Mouse (Mus musculus): ENCODE results near the gene Olfr1472. TPM values are rescaled to one million over a fixed set of nuclear protein-coding genes. Genes with fewer than 3 reads are reported as not detected.
"Not testable (repeated sequence)": the region's sequence is repeated elsewhere in the genome, so short reads cannot be mapped to it uniquely, and the experiment has no call there.

The Olfr1472 gene
- not detected in 2 replicates for polyA plus RNA-seq (2015; fragmentation: Nextera tagmentation; extraction: Ambion mirVana)

GRCm38 (mm10) chr19:13455986-13456385 is at the start of gene Olfr1472:
Gene Olfr1472, minus strand, starts transcription at chr19:13456086.
- Histone ChIP-seq H3K27me3 (ENCODE audit: control insufficient read depth, insufficient read depth, low read length) (no peaks in the 10 kb centered on the region), H3K36me3 (ENCODE audit: control insufficient read depth, insufficient read depth, low read length) (no peaks in the 10 kb centered on the region), H3K9me3 (replicated peaks; ENCODE audit: control insufficient read depth, low read length) (no peaks in the 10 kb centered on the region), H3K4me3 (replicated peaks; ENCODE audit: low read length) (no peak within 1 kb of the TSS), H3K4me1 (ENCODE audit: control insufficient read depth, insufficient read depth, low read length) (no peaks in the 10 kb centered on the region), H3K9ac (ENCODE audit: low read length) (no peak within 1 kb of the TSS), H3K27ac (ENCODE audit: low read length) (no peak within 1 kb of the TSS), H3K4me2 (ENCODE audit: low read depth, low read length) (no peak within 1 kb of the TSS)
- ATAC-seq (ENCODE audit: insufficient read depth, low FRiP score), result no peak
- WGBS, result 72% methylated on average over 1 of the region's 1 CpGs

GRCm38 (mm10) chr19:13500246-13500645 is 44.4 kb upstream of the Olfr1472 start, which contains the start of gene Olfr1477:
Gene Olfr1477, plus strand, starts transcription at chr19:13500546.
- Histone ChIP-seq H3K4me1 (ENCODE audit: control insufficient read depth, insufficient read depth, low read length) (no peaks in the 10 kb centered on the region), H3K9me3 (replicated peaks; ENCODE audit: control insufficient read depth, low read length) (no peaks in the 10 kb centered on the region), H3K4me2 (ENCODE audit: low read depth, low read length) (no peak within 1 kb of the TSS), H3K4me3 (replicated peaks; ENCODE audit: low read length) (no peak within 1 kb of the TSS), H3K27me3 (ENCODE audit: control insufficient read depth, insufficient read depth, low read length) (no peaks in the 10 kb centered on the region), H3K27ac (ENCODE audit: low read length) (no peak within 1 kb of the TSS), H3K36me3 (ENCODE audit: control insufficient read depth, insufficient read depth, low read length) (no peaks in the 10 kb centered on the region), H3K9ac (ENCODE audit: low read length) (no peak within 1 kb of the TSS)
- no peak for ATAC-seq (ENCODE audit: insufficient read depth, low FRiP score)
- WGBS, result 64% methylated on average over 3 of the region's 3 CpGs

GRCm38 (mm10) chr19:13480096-13480495 is 24.2 kb upstream of the Olfr1472 start, which contains the start of gene Olfr1475:
Gene Olfr1475, minus strand, starts transcription at chr19:13480196.
- H3K9ac ChIP-seq (ENCODE audit: low read length), result no peak within 1 kb of the TSS
- H3K4me3 ChIP-seq (replicated peaks; ENCODE audit: low read length), result no peak within 1 kb of the TSS
- no peak within 1 kb of the TSS for H3K27ac ChIP-seq (ENCODE audit: low read length)
- H3K4me1 ChIP-seq (ENCODE audit: control insufficient read depth, insufficient read depth, low read length), result no peaks in the 10 kb centered on the region
- H3K4me2 ChIP-seq (ENCODE audit: low read depth, low read length), result no peak within 1 kb of the TSS
- no peaks in the 10 kb centered on the region for H3K27me3 ChIP-seq (ENCODE audit: control insufficient read depth, insufficient read depth, low read length)
- H3K9me3 ChIP-seq (replicated peaks; ENCODE audit: control insufficient read depth, low read length), result no peaks in the 10 kb centered on the region
- no peak for ATAC-seq (ENCODE audit: insufficient read depth, low FRiP score)
- no peaks in the 10 kb centered on the region for H3K36me3 ChIP-seq (ENCODE audit: control insufficient read depth, insufficient read depth, low read length)

GRCm38 (mm10) chr19:13469265-13469664 is 13.4 kb upstream of the Olfr1472 start, which contains the start of gene Olfr1474:
Gene Olfr1474, plus strand, starts transcription at chr19:13469565.
- not testable (repeated sequence) for H3K36me3 ChIP-seq (ENCODE audit: control insufficient read depth, insufficient read depth, low read length); H3K27ac ChIP-seq (ENCODE audit: low read length); ATAC-seq (ENCODE audit: insufficient read depth, low FRiP score); H3K4me2 ChIP-seq (ENCODE audit: low read depth, low read length); H3K4me1 ChIP-seq (ENCODE audit: control insufficient read depth, insufficient read depth, low read length); H3K4me3 ChIP-seq (replicated peaks; ENCODE audit: low read length); H3K9me3 ChIP-seq (replicated peaks; ENCODE audit: control insufficient read depth, low read length); H3K27me3 ChIP-seq (ENCODE audit: control insufficient read depth, insufficient read depth, low read length); H3K9ac ChIP-seq (ENCODE audit: low read length)
- WGBS, result 75% methylated on average over 4 of the region's 4 CpGs

GRCm38 (mm10) chr19:13443109-13443508 is 12.8 kb downstream of the Olfr1472 start, which contains the start of gene Olfr1471:
Gene Olfr1471, plus strand, starts transcription at chr19:13443409.
- H3K4me2 ChIP-seq (ENCODE audit: low read depth, low read length); H3K36me3 ChIP-seq (ENCODE audit: control insufficient read depth, insufficient read depth, low read length); H3K27me3 ChIP-seq (ENCODE audit: control insufficient read depth, insufficient read depth, low read length); H3K27ac ChIP-seq (ENCODE audit: low read length); H3K9me3 ChIP-seq (replicated peaks; ENCODE audit: control insufficient read depth, low read length); ATAC-seq (ENCODE audit: insufficient read depth, low FRiP score); H3K9ac ChIP-seq (ENCODE audit: low read length); H3K4me3 ChIP-seq (replicated peaks; ENCODE audit: low read length); H3K4me1 ChIP-seq (ENCODE audit: control insufficient read depth, insufficient read depth, low read length): not testable (repeated sequence)
- 65% methylated on average over 2 of the region's 2 CpGs for WGBS

GRCm38 (mm10) chr19:13407549-13407948 is 48.3 kb downstream of the Olfr1472 start, which contains the start of gene Olfr1469:
Gene Olfr1469, plus strand, starts transcription at chr19:13407849.
- no peaks in the 10 kb centered on the region for H3K4me1 ChIP-seq (ENCODE audit: control insufficient read depth, insufficient read depth, low read length)
- no peak within 1 kb of the TSS for H3K27ac ChIP-seq (ENCODE audit: low read length)
- no peak within 1 kb of the TSS for H3K4me3 ChIP-seq (replicated peaks; ENCODE audit: low read length)
- WGBS, result 63% methylated on average over 2 of the region's 2 CpGs
- ATAC-seq (ENCODE audit: insufficient read depth, low FRiP score), result no peak
- H3K4me2 ChIP-seq (ENCODE audit: low read depth, low read length), result no peak within 1 kb of the TSS
- no peaks in the 10 kb centered on the region for H3K27me3 ChIP-seq (ENCODE audit: control insufficient read depth, insufficient read depth, low read length)
- no peak within 1 kb of the TSS for H3K9ac ChIP-seq (ENCODE audit: low read length)
- no peaks in the 10 kb centered on the region for H3K9me3 ChIP-seq (replicated peaks; ENCODE audit: control insufficient read depth, low read length)
- no peaks in the 10 kb centered on the region for H3K36me3 ChIP-seq (ENCODE audit: control insufficient read depth, insufficient read depth, low read length)

Other genes starting within 250 kb of the Olfr1472 start
- gene Olfr1463, start 224.8 kb downstream of the Olfr1472 start, polyA plus RNA-seq (2015; fragmentation: Nextera tagmentation; extraction: Ambion mirVana), result not detected in 2 replicates
- not detected in 2 replicates for gene Olfr1465, start 140.5 kb downstream of the Olfr1472 start, polyA plus RNA-seq (2015; fragmentation: Nextera tagmentation; extraction: Ambion mirVana)
- not detected in 2 replicates for gene Olfr1466, start 117.2 kb downstream of the Olfr1472 start, polyA plus RNA-seq (2015; fragmentation: Nextera tagmentation; extraction: Ambion mirVana)
- not detected in 2 replicates for gene Olfr1467, start 93.8 kb downstream of the Olfr1472 start, polyA plus RNA-seq (2015; fragmentation: Nextera tagmentation; extraction: Ambion mirVana)
- gene Olfr1469, start 48.2 kb downstream of the Olfr1472 start, polyA plus RNA-seq (2015; fragmentation: Nextera tagmentation; extraction: Ambion mirVana), result not detected in 2 replicates
- gene Olfr1471, start 12.7 kb downstream of the Olfr1472 start, polyA plus RNA-seq (2015; fragmentation: Nextera tagmentation; extraction: Ambion mirVana), result not detected in 2 replicates
- not detected in 2 replicates for gene Olfr1474, start 13.5 kb upstream of the Olfr1472 start, polyA plus RNA-seq (2015; fragmentation: Nextera tagmentation; extraction: Ambion mirVana)
- gene Olfr1475, start 24.1 kb upstream of the Olfr1472 start, polyA plus RNA-seq (2015; fragmentation: Nextera tagmentation; extraction: Ambion mirVana), result not detected in 2 replicates
- gene Olfr1477, start 44.5 kb upstream of the Olfr1472 start, polyA plus RNA-seq (2015; fragmentation: Nextera tagmentation; extraction: Ambion mirVana), result not detected in 2 replicates
- not detected in 2 replicates for gene Olfr1480, start 71.8 kb upstream of the Olfr1472 start, polyA plus RNA-seq (2015; fragmentation: Nextera tagmentation; extraction: Ambion mirVana)
- gene Olfr1484, start 127.4 kb upstream of the Olfr1472 start, polyA plus RNA-seq (2015; fragmentation: Nextera tagmentation; extraction: Ambion mirVana), result not detected in 2 replicates
- not detected in 2 replicates for gene Olfr1487, start 161.3 kb upstream of the Olfr1472 start, polyA plus RNA-seq (2015; fragmentation: Nextera tagmentation; extraction: Ambion mirVana)
- not detected in 2 replicates for gene Olfr1489, start 175.5 kb upstream of the Olfr1472 start, polyA plus RNA-seq (2015; fragmentation: Nextera tagmentation; extraction: Ambion mirVana)
- not detected in 2 replicates for gene Olfr1490, start 195.0 kb upstream of the Olfr1472 start, polyA plus RNA-seq (2015; fragmentation: Nextera tagmentation; extraction: Ambion mirVana)
- not detected in 2 replicates for gene Olfr1491, start 241.2 kb upstream of the Olfr1472 start, polyA plus RNA-seq (2015; fragmentation: Nextera tagmentation; extraction: Ambion mirVana)